Mouse (Mus musculus): ENCODE measurements around the gene Ttc39b. TPM values are rescaled to one million over a fixed set of nuclear protein-coding genes. Genes with fewer than 3 reads are reported as not detected.

The Ttc39b gene
- polyA plus RNA-seq (2017; shearing (Covaris generic)): 90.6 TPM

GRCm38 (mm10) chr4:83323910-83324684 is at the start of gene Ttc39b:
TSS of gene Ttc39b (minus strand) at chr4:83324255.

Other genes starting within 250 kb of the Ttc39b start
- gene Snapc3, start 93.5 kb upstream of the Ttc39b start, polyA plus RNA-seq (2017; shearing (Covaris generic)): 37.3 TPM
- gene Psip1, start 162.2 kb upstream of the Ttc39b start, polyA plus RNA-seq (2017; shearing (Covaris generic)): 196 TPM
- 13.7 TPM for gene Ccdc171, start 201.3 kb upstream of the Ttc39b start, polyA plus RNA-seq (2017; shearing (Covaris generic))

Data from CD4-positive, CD25-positive, alpha-beta regulatory T cell (primary cell).